Mouse (Mus musculus) liver, adult 2 months (tissue): ENCODE results near the gene Tff3.

Experiments
- CTCF ChIP-seq: fragments of 200-500 bp; IDR thresholded peaks from 2 replicates; pipeline ENCODE4 v1.5.1; 2011; ENCODE audit warnings: low read depth, low read length, control low read depth
- POLR2A ChIP-seq: fragments of 200-500 bp; IDR thresholded peaks from 2 replicates; pipeline ENCODE4 v1.6.1; 2011; ENCODE audit warnings: low read length, control low read depth; ENCODE audit not compliant: insufficient read depth; ENCODE audit errors: extremely low read depth

- TF ChIP-seq POLR2A (no peak), CTCF (no peak)
Measured at GRCm38 (mm10) chr17:31162607-31163006, 33.2 kb upstream of the Tff3 start.
